Mouse (Mus musculus): Measurements from ENCODE around the gene Rsg1.

GRCm38 (mm10) chr4:141272878-141273277 is 59.1 kb downstream of the Rsg1 start:
- TF ChIP-seq CTCF (IDR thresholded peaks at IDR 0.05; ENCODE audit: low read depth) = no peak
- TF ChIP-seq EP300 (IDR thresholded peaks at IDR 0.05; ENCODE audit: low read depth) = no peak
